Mouse (Mus musculus) intestine, embryonic 15.5 days (tissue): ENCODE data around the gene Sco1. TPM values are rescaled to one million over a fixed set of nuclear protein-coding genes. Genes with fewer than 3 reads are reported as not detected.
A peak's percentile ranks its signal among the peaks of the same experiment; 100 is the strongest.

Experiments used
- ATAC-seq: fragments of 200-750 bp; cut with Nextera tagmentation; 2 replicates; pipeline ENCODE4 v1.8.0; 2017; ENCODE audit warnings: moderate TSS enrichment, moderate library complexity
- H3K27ac ChIP-seq: fragments of 300-500 bp; sonication (generic); 2 replicates; pipeline ENCODE4 v1.5.1; 2015; ENCODE audit warnings: mild to moderate bottlenecking, inconsistent platforms
- H3K27me3 ChIP-seq: fragments of 300-500 bp; sonication (generic); replicated peaks from 2 replicates; pipeline ENCODE4 v1.6.1; 2015; ENCODE audit warnings: inconsistent platforms
- H3K36me3 ChIP-seq: fragments of 300-500 bp; sonication (generic); 2 replicates; pipeline ENCODE4 v1.6.1; 2015; ENCODE audit warnings: inconsistent platforms
- H3K4me1 ChIP-seq: fragments of 300-500 bp; sonication (generic); replicated peaks from 2 replicates; pipeline ENCODE4 v1.6.1; 2015; ENCODE audit warnings: inconsistent platforms
- H3K4me2 ChIP-seq: fragments of 300-500 bp; sonication (generic); replicated peaks from 2 replicates; pipeline ENCODE4 v1.6.1; 2015; ENCODE audit warnings: mild to moderate bottlenecking, inconsistent platforms
- H3K4me3 ChIP-seq: fragments of 300-500 bp; sonication (generic); replicated peaks from 2 replicates; pipeline ENCODE4 v1.5.1; 2015; ENCODE audit warnings: inconsistent platforms
- H3K9ac ChIP-seq: fragments of 300-500 bp; sonication (generic); 2 replicates; pipeline ENCODE4 v1.6.1; 2015; ENCODE audit warnings: inconsistent platforms
- H3K9me3 ChIP-seq: fragments of 300-500 bp; sonication (generic); 2 replicates; pipeline ENCODE4 v1.6.1; 2016; ENCODE audit warnings: inconsistent platforms
- WGBS: fragments of 180-500 bp; shearing (Covaris S2); methylation state at CpG from one replicate; pipeline ENCODE4 v1.1.7; 2015; 5-methylcytosine and 5-hydroxymethylcytosine counted together
- polyA plus RNA-seq: library from polyadenylated mRNA; unstranded; fragments of >200 nt; fragmentation: Nextera tagmentation; extraction: Ambion mirVana; gene quantifications from 2 replicates; pipeline ENCODE4 v1.2.1, GENCODE M21; 2015

Gene Sco1
- polyA plus RNA-seq, 1 experiment from 2014 or later, result 20.7 TPM

DNA sequence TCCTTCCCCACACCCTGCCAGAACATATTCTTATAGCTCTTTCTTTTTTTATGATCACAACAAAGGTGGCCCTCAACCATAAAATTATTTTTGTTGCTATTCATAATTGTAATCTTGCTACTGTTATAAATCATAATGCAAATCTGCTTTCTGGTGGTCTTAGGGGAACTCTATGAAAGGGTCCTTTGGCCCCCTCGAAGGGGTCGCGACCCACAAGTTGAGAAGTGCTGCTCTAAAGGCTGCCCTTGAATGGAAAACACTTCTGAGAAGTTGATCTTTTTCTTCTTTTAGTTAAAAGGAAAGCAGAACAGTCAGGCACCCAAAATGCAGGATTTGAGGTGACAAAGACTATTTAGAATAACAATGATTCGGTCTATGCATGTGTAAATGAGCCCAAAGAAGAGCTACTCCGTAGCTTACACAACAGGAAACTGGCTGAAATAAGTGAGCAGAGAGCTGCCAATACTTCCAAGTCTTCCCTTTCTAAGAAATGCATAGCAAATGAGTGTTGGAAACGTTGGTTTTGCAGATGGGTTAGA lies 28.6 kb upstream of the Sco1 start:
- H3K27me3 ChIP-seq, result no peaks in the 10 kb centered on the region
- no peak overlapping the region for H3K9ac ChIP-seq
- no peak for ATAC-seq
- H3K4me3 ChIP-seq, result no peak overlapping the region
- no peaks in the 10 kb centered on the region for H3K36me3 ChIP-seq
- 50% methylated on average over 6 of the region's 6 CpGs for WGBS
- no peak overlapping the region for H3K4me2 ChIP-seq
- no peak overlapping the region for H3K27ac ChIP-seq
- H3K4me1 ChIP-seq, result 0 out of 2 replicates have a peak, but pooled peaks cover 2% of the 10 kb centered on the region
- H3K9me3 ChIP-seq, result no peaks in the 10 kb centered on the region

- whole genome bisulfite sequencing, result 1% methylated on average over 35 of the region's 35 CpGs
- H3K36me3 ChIP-seq, result no peaks in the 10 kb centered on the region
- 0 out of 2 replicates have a peak, but pooled peaks cover 2% of the 10 kb centered on the region for H3K4me1 ChIP-seq
- H3K4me3 ChIP-seq, result peak within 1 kb of the TSS; percentile 47
- H3K27ac ChIP-seq, result no peak within 1 kb of the TSS
- H3K4me2 ChIP-seq, result peak within 1 kb of the TSS; percentile 64
- no peaks in the 10 kb centered on the region for H3K27me3 ChIP-seq
- ATAC-seq, result peak; percentile 97
- H3K9ac ChIP-seq, result peak within 1 kb of the TSS; percentile 46
- H3K9me3 ChIP-seq, result no peaks in the 10 kb centered on the region
These were observed 27.5 kb upstream of the Sco1 start, which contains the start of gene Tmem220 for GRCm38 (mm10) chr11:67024867-67025477. Gene Tmem220, plus strand, starts transcription at chr11:67025154.

DNA sequence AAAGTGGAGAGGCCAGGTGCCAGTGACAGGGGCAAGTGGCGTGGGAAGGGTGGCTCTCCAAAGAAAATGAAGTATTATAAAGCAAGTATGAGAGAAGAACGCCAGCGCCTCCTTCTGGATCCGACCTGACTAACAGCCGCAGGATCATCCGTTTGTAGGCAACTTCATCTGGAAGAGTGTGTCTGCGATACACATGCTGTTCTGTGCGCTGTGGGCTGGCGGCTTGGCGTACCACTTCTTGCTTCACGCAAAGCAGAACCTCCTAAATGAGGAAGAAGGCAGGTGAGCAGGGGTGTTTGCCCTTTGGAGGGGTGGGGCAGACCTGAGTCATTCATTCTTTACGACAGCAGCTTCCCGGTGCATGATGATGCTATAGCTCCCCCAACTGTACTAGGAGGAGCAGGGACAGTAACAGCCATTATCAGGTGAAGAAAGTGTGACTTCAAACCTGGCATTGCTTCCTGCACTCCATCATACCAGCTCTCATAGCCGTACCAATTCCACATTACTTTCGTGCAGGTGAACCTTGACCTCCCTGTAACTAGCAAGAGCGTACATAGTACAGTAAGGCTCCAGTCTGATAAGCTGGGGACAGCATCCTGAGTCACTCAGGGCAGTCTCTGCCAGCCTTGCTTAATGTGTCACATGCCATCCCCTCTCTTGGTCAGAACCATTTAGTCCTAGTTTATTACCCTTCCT lies 21.4 kb upstream of the Sco1 start:
- Histone ChIP-seq H3K36me3 (no peaks in the 10 kb centered on the region), H3K4me2 (peak overlapping the region; percentile 33), H3K27ac (peak overlapping the region; percentile 51), H3K9me3 (no peaks in the 10 kb centered on the region), H3K4me1 (no peaks in the 10 kb centered on the region), H3K4me3 (no peak overlapping the region), H3K9ac (no peak overlapping the region), H3K27me3 (no peaks in the 10 kb centered on the region)
- WGBS, result 45% methylated on average over 16 of the region's 16 CpGs
- ATAC-seq, result peak; percentile 95

DNA sequence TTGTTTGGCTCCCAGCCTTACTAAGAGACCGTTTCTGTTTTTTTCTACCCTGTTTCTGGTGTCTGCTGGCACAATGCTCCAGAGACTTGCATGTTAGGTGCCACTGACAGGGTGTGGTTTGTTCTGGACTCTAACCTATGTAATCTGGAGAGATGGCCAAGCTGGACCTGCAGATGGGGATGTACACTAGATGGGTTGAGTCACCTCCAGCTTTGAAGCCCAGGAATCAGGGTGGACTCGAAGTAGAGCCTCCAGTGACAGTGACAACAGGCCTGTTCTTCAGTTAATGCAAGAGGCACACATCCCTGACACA lies 20.9 kb upstream of the Sco1 start:
- Histone ChIP-seq H3K36me3 (no peaks in the 10 kb centered on the region), H3K4me1 (no peaks in the 10 kb centered on the region), H3K9me3 (no peaks in the 10 kb centered on the region), H3K27ac (peak overlapping the region; percentile 51), H3K27me3 (no peaks in the 10 kb centered on the region), H3K9ac (no peak overlapping the region), H3K4me3 (no peak overlapping the region), H3K4me2 (peak overlapping the region; percentile 33; the same call in 1 of the 2 replicates)
- 40% methylated on average over 2 of the region's 2 CpGs for whole genome bisulfite sequencing
- peak; percentile 76; the same call in 1 of the 2 replicates for ATAC-seq

DNA sequence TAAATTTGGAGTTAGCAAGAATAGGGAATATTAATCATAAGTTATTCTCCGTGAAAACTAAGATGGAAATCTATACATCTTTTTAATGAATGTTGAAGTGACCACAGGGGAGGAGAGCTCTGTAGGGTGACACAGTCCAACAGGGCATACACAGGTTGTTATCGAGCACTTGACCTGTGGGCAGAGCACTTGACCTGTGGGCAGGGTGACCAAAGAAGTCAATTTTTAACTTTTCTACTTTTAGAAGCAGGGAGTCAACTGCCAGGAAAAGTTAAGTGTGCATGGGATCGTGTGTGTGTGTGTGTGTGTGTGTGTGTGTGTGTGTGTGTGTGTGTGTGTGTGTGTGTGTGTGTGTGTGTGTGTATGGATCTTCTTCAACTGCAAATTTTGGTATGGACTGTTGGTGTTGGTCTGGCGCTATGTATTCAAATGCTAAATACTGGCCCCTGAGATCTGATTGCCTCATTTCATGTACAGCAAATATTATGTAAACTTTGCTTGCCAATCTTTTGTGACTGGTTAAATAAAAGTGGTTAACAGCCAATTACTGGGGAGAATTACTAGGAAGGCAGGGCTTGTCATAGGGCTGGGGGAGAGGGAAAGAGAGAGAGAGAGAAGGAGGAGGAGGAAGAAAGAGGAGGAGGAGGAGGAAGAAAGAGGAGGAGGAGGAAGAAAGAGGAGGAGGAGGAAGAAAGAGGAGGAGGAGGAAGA lies 17.5 kb upstream of the Sco1 start:
- ATAC-seq, result no peak
- no peaks in the 10 kb centered on the region for H3K9me3 ChIP-seq
- no peaks in the 10 kb centered on the region for H3K36me3 ChIP-seq
- no peaks in the 10 kb centered on the region for H3K27me3 ChIP-seq
- 70% methylated on average over 4 of the region's 4 CpGs for WGBS
- H3K4me3 ChIP-seq, result no peak overlapping the region
- no peak overlapping the region for H3K9ac ChIP-seq
- H3K27ac ChIP-seq, result no peak overlapping the region
- no peaks in the 10 kb centered on the region for H3K4me1 ChIP-seq
- no peak overlapping the region for H3K4me2 ChIP-seq

GRCm38 (mm10) chr11:67036229-67036628 lies 16.2 kb upstream of the Sco1 start:
- H3K27me3 ChIP-seq, result no peaks in the 10 kb centered on the region
- H3K27ac ChIP-seq, result no peak overlapping the region
- H3K36me3 ChIP-seq, result peaks cover 9% of the 10 kb centered on the region; the same call in 1 of the 2 replicates
- 87% methylated on average over 6 of the region's 6 CpGs for WGBS
- no peak overlapping the region for H3K9ac ChIP-seq
- no peaks in the 10 kb centered on the region for H3K4me1 ChIP-seq
- no peak overlapping the region for H3K4me3 ChIP-seq
- H3K9me3 ChIP-seq, result no peaks in the 10 kb centered on the region
- ATAC-seq, result no peak
- no peak overlapping the region for H3K4me2 ChIP-seq

DNA sequence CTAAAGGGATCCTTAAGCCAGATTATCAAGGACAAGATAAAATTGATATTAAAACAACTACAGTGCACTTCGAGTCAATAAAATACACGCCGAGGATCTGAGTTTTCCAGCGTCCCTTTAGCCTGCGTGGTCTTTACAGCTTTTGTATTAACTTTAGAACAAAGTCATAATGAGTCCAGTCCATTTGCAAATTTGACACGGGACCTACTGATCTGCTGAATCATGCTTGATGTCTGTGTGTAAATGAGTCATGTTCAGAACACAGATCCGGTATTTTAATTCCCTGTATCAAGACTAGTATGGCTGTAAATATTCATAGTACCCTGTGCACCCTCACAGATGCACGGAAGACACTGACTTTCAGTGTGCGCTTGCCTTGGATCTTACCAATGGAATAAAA lies 15.6 kb upstream of the Sco1 start:
- no peak overlapping the region for H3K4me2 ChIP-seq
- H3K36me3 ChIP-seq, result peaks cover 9% of the 10 kb centered on the region; the same call in 1 of the 2 replicates
- ATAC-seq, result no peak
- H3K9me3 ChIP-seq, result no peaks in the 10 kb centered on the region
- H3K4me3 ChIP-seq, result no peak overlapping the region
- 93% methylated on average over 9 of the region's 9 CpGs for WGBS
- H3K27me3 ChIP-seq, result no peaks in the 10 kb centered on the region
- H3K27ac ChIP-seq, result no peak overlapping the region
- H3K4me1 ChIP-seq, result no peaks in the 10 kb centered on the region
- H3K9ac ChIP-seq, result no peak overlapping the region

DNA sequence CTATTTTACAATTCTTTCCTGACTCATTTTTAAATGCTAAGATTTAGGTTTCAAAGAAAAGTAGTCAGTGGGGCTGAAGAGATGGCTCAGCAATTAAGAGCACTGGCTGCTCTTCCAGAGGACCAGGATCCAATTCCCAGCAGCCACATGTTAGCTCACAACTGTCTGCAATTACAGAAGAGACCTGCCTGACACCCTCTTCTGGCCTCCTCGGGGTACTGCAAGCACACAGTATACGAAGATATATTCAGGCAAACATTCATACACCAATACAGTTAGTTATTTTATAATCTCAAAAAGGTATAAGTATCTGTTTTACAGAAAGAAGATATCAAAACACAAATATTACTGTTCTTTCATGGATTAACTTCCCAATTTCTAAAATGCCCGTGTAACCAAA lies 12.7 kb upstream of the Sco1 start:
- no peak for ATAC-seq
- H3K36me3 ChIP-seq, result peaks cover 9% of the 10 kb centered on the region; the same call in 1 of the 2 replicates
- H3K4me2 ChIP-seq, result no peak overlapping the region
- H3K9me3 ChIP-seq, result no peaks in the 10 kb centered on the region
- 92% methylated on average over 3 of the region's 3 CpGs for WGBS
- H3K4me3 ChIP-seq, result no peak overlapping the region
- no peaks in the 10 kb centered on the region for H3K27me3 ChIP-seq
- H3K4me1 ChIP-seq, result no peaks in the 10 kb centered on the region
- H3K9ac ChIP-seq, result no peak overlapping the region
- H3K27ac ChIP-seq, result no peak overlapping the region

DNA sequence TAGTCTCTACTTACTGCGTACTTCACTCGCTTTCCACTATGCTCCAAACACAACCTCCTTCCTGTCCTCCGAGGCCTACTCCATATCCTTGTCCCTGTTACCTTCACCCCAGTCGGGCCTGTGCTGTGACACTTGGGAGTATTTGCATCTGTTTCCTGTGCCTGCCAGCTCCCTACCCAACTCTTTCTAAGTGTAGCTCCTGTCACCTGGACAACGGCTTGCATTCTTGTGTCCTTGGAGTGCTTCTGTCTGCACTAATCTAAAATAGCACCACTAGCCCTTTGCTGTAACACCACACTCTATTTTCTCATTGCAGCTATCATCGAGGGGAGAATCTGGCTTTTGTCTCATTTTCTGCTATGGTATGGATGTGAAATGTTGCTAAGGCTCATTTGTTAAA lies 12.0 kb upstream of the Sco1 start:
- no peaks in the 10 kb centered on the region for H3K9me3 ChIP-seq
- peaks cover 9% of the 10 kb centered on the region; the same call in 1 of the 2 replicates for H3K36me3 ChIP-seq
- no peak overlapping the region for H3K4me3 ChIP-seq
- H3K9ac ChIP-seq, result no peak overlapping the region
- 90% methylated on average over 6 of the region's 6 CpGs for WGBS
- no peak for ATAC-seq
- no peak overlapping the region for H3K27ac ChIP-seq
- H3K27me3 ChIP-seq, result no peaks in the 10 kb centered on the region
- no peak overlapping the region for H3K4me2 ChIP-seq
- no peaks in the 10 kb centered on the region for H3K4me1 ChIP-seq

DNA sequence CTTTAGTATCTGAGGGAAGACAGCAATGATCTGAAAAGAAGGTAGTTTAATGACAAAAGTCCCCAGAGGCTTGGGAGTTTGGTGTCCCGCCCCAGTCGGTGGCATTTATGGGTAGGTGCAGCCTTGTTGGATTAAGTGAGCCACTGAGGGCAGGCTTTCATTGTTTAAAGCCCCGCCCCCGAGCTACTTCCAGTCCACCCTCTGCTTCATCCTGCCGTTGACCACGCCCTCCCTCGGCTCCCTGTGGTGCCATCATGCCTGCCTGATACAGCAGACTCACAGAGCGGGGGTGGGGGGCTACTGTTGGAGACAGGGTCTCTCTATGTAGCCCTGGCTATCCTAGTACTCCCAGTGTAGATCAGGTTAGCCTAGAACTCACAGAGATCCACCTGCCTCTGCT lies 9.5 kb upstream of the Sco1 start:
- Histone ChIP-seq H3K27me3 (no peaks in the 10 kb centered on the region), H3K36me3 (peaks cover 9% of the 10 kb centered on the region; the same call in 1 of the 2 replicates), H3K9me3 (no peaks in the 10 kb centered on the region), H3K4me2 (no peak overlapping the region), H3K4me3 (no peak overlapping the region), H3K9ac (no peak overlapping the region), H3K27ac (no peak overlapping the region), H3K4me1 (no peaks in the 10 kb centered on the region)
- 52% methylated on average over 8 of the region's 8 CpGs for WGBS
- peak; percentile 56; the same call in 1 of the 2 replicates for ATAC-seq

- H3K4me2 ChIP-seq, result 0 out of 2 replicates have a peak overlapping the region, but pooled peaks have one; percentile 9
- H3K36me3 ChIP-seq, result peaks cover 9% of the 10 kb centered on the region; the same call in 1 of the 2 replicates
- no peaks in the 10 kb centered on the region for H3K27me3 ChIP-seq
- no peaks in the 10 kb centered on the region for H3K9me3 ChIP-seq
- WGBS, result 56% methylated on average over 6 of the region's 6 CpGs
- no peak overlapping the region for H3K27ac ChIP-seq
- H3K4me1 ChIP-seq, result no peaks in the 10 kb centered on the region
- H3K4me3 ChIP-seq, result no peak overlapping the region
- peak; percentile 68 for ATAC-seq
- no peak overlapping the region for H3K9ac ChIP-seq
These were observed 7.5 kb upstream of the Sco1 start for GRCm38 (mm10) chr11:67044959-67045358.

DNA sequence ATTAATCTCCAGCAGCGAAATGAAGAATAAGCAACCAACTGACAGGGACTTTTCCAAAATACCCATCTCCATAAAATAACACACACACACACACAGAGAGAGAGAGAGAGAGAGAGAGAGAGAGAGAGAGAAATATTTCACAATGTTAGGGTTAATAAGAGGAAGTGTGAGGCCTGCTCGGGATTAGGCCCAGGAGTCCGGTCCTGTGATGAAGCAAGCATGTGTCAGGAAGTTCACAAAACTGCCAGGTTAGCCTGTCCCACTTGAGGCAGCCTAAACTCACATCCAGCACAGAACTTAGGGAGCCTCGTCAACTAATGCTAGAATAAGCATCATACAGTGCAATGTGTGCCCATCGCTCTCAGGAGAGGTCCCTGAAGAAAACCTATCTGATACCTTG lies 5.3 kb upstream of the Sco1 start:
- Histone ChIP-seq H3K9ac (no peak overlapping the region), H3K4me2 (no peak overlapping the region), H3K27ac (no peak overlapping the region), H3K4me1 (no peaks in the 10 kb centered on the region), H3K27me3 (no peaks in the 10 kb centered on the region), H3K36me3 (no peaks in the 10 kb centered on the region), H3K4me3 (no peak overlapping the region), H3K9me3 (no peaks in the 10 kb centered on the region)
- WGBS, result 82% methylated on average over 5 of the region's 5 CpGs
- ATAC-seq, result no peak
